Mouse (Mus musculus): ENCODE results near the gene Myo16.

GRCm38 (mm10) chr8:10161106-10161505, 7.4 kb downstream of the Myo16 start:
- TF ChIP-seq POLR2A (IDR thresholded peaks at IDR 0.05; ENCODE audit: insufficient read depth, low read depth, low read length) = no peak
- no peak for TF ChIP-seq CTCF (IDR thresholded peaks at IDR 0.05; ENCODE audit: insufficient read depth, low read depth, low read length)
